Mouse (Mus musculus): ENCODE data around the gene Cyth2. TPM values are rescaled to one million over a fixed set of nuclear protein-coding genes. Genes with fewer than 3 reads are reported as not detected.

Gene Cyth2
- polyA plus RNA-seq, 3 experiments from 2014 or later = 11.9 to 19.8 (median 16.7) TPM

DNA sequence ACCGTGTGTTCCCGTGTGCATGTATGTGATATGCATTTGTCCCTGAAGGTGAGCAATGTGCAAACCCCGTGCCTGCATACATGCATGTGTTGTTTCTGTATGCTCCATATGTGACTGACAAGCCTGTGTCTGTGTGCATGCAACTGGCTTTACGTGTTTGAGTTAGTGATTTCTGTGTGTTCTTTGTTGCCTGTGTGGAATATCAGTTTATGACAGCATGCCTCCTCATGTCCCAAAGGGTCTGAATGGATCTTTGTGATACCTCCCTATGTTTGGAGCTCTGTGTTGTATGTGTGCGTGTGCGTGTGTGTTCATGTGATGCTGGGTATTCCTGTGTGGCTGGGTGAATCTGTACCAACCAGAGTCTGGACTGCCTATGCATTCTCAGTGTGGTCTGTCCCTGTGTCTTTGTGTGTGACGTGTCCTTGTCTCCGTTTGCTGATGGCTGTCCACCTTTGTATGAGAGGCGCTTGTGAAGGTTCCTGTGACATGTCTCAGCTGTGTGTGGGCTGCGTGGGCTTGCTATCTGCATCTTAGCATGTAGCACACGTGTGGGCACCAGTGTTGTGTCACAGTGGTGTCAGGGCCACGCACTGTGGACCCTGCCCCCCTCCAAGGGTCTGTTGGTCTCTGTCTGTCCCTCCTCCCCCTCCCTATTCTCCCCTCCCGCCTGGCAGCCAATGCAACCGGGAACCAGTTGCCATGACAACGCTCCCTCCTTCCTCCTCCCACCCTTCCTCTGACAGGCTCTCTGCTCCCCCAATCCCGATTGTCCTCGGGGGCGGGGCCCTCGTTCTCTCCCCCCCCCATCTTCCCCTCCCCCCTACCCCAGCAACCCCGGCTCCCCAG lies 29.6 kb downstream of the Cyth2 start, which contains the start of gene Sult2b1:
TSS of gene Sult2b1 (minus strand) at position 146 of the 849 bp plus-strand sequence.
- ATAC-seq = no peak

DNA sequence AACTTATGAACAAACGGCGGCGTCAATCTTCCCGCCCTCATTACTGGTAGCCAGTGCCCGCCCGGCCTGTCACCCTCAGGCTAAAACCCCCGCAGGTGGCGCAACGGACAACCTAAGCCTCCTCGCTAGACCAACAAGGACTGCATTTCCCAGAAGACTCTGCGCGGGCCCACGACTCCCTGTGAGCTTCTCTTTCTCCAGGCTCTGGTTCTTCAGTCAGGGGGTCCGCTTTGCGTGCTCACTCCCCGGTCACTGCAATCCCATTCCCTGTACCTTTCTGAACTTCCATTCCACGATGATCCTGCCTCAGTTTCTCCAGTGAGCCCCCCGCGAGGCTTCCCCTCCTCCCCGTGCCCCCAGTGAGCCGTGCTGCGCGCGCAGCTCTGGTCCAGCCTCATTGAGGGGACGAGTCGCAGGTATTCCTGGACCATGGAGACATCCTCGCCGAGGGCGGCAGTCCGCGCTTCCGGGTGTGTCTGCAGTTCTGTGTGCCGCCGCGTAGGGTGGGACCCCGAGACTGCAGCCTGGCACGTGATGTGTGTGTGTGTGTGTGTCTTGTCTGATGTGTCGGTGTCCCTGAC lies 30.8 kb downstream of the Cyth2 start, which contains the start of gene Lmtk3:
TSS of gene Lmtk3 (plus strand) at position 228 of the 581 bp plus-strand sequence.
- ATAC-seq = no peak

DNA sequence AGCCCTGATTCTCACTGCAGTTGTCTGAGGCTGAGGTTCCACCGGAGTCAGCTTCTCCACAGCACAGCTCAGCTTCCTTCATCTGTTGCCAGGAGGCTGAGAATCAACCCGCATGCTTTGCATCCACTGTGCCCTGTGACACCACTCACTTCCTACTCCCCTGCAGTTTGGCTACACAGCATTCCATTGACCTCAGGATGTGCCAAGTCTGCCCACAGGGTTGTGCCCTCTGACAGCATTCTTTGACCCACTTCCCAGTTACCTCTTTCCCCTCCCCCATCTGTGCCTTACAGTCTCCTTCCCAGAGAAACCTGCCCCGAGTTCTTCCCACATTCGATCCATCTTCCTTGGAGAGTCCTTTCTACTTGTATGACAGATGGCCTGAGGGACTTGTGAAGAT lies 32.1 kb downstream of the Cyth2 start:
- ATAC-seq = no peak

DNA sequence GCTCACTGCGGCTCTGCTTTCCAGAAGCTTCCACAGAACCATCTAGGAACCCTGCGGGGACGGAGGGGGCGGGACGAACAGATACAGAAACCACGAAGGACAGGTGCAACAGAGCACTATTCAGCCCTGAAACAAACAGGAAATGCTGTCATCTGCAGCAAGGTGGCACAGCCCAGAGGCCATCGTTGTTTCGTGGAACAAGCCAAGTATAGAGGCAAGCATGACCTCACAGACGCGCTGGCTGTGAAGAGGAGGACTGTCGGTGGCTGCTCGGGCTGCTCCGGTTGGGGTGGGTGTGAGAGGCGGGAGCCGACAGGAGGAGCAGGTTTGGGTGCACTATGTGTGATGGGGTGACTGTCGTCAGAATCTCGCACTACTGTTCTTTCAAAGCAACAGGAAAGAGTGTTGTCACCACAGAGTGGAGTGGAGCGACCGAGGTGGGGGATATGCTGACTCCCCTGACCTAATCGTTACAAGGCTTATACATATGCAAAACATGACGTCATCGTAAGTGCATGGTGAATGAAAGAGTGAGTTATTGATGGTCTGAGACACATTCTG lies 35.2 kb downstream of the Cyth2 start:
- peak; percentile 88 for ATAC-seq

DNA sequence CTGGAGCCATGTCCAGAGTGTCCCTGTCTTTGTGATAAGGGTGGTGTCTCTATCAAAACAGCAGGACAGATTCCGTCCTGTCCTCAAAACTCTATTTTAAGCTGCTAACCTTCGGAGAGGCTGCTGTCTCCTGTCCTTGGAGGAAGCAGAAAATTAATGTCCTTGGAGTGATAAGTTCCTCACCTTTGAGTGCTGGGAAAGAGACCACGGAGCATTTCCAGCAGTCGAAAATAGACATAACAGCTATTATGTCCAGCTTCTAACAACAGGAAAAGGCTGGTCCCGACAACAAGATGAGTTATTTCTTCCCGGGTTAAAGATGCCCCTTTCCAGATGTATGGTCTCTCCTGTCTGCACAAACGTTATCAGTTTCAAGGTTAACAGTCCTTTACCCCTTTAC lies 39.1 kb downstream of the Cyth2 start:
- no peak for ATAC-seq

DNA sequence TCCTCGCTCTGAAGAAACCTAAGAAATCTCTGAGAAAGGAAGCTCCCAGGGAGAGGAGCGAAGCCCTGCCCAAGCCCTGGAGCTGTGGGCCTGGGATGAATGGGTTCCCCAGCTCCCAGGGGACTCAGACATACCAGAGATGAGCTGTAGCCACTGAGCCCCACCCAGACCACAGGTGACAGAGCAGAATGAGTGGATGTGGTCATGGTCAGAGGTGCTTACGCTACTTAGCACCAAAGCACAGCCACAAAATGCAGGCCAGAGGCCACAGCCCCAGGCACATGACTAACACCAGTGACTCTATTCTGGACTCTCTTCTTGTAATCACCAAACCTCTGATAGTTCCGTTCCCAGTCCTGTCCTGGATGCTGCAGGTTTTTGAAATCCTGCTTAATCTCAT lies 43.3 kb downstream of the Cyth2 start:
- no peak for ATAC-seq

DNA sequence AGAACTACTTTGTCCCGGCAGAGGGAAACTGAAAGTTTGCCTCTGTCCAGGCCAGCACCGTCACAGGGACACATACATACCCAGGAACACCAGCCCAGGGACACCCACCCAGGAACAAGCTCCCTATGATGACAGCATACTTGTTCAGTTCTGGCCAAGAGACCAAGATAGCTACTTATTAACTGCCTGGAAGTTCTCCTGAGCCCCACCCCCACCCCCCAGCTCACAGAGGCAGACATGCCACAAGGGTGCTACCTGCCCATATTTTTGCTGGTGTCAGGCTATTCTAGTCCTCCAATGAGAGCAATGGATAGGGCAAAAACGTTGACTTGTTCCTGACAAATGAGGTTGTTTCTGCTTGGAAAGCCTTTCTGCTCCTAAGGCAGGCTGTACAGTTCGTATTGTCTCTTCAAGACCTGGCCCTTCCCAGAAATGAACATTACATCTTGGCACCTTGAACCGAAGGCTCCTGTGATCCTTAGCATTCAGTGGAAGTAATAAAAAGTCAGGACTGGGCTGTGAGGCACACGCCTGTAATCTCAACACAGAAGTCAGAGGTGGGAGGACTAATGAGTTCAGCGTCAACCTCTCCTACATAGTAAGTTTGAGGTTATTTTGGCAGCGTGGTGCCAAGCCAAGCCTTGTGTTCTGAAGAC lies 43.8 kb downstream of the Cyth2 start:
- ATAC-seq = no peak

DNA sequence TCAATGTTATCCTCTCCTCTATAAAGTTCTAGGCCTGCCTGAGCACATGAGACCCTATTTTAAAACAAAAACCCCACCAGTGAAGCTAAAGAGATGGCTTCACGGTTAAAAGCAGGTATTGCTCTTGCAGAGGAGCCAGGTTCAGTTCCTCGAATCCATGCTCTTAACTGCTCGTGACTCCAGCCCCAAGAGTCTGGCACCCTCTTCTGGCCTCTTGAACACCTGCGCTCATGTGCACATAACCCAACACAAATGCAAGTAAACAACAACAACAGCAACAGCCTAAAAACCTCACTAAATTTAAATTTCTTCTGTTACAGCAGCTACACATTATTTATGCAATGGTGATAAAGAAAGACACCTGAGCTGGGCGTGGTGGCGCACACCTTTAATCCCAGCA lies 46.9 kb downstream of the Cyth2 start:
- ATAC-seq = no peak

DNA sequence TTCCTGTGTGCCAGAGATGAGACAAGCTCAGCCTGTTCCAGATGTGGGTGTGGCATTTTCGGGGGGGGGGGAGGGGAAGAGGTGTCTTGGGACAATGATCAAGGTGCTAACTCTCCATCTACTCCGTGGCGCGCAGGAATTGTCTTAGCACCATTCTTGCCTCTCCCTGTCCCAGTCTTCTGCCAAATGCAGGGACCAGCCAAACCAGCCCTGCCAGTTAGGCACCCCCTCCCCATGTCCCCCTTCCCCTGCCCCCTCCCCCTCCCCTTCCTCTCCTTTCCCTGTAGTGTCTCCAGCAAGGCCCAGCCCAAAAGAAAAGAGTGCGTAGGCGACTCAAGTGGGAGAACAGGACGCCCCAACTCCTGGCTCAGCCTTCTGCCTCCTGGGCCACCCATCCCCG lies 47.6 kb downstream of the Cyth2 start:
- ATAC-seq = no peak

DNA sequence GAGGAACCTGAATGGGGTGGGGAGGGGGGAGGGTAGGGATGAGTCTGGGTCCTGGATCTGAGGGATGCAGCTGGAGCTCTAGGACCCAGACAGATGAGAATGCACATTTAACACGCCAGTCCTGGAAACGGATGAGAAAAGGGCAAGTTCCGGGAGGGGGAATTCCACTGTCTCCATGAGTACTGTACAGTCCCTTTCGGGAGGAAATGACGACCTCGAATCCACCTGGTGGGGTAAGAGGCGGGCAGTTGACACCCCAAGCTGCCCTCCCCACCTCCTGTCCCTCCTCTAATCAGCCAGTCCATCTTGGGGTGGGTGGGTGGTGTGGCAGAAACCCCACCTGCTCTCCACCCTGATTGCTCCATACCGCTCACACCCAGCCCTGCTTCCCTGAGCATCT lies 48.4 kb downstream of the Cyth2 start:
- peak; percentile 75 for ATAC-seq

DNA sequence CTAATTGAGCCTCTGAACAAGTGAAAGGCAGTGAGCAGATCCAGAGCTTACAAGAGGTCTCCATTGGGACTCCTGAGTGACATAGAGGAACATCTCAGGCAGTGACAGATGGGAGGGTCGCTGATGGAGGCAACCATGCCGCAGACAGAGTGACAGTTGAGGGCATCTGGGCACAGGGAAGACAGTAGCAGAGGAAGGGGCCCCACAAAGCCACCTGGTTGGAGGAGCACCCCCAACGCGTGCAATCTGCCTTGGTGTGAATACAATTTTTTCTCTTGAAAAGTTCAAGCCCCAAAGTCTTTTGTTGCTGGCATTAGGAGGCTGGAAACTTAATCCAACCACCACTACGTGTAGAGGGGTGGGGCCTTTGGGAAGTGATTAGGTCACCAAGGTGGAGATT lies 54.2 kb downstream of the Cyth2 start:
- no peak for ATAC-seq

DNA sequence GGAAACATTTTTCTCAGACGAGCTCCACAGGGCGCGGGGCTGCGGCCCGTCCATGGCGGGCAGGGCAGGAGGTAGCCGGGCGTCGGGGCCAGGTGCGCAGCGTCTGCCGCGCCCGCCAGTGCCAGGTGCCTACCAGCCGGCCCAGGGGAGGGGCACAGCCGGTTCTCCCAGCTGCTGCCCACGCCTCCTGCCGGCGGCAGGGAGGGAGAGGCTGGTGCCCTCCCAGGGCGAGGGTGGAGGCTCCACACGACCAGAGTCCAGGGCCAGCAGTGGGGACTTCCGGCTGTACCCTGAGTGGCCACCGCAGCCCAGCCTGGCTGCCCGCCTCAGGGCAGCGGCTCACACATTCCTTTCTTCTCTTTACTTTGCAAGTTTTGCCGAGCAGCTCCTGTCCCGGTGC lies 55.0 kb downstream of the Cyth2 start:
- ATAC-seq = no peak

Other genes starting within 250 kb of the Cyth2 start
- 10 to 100 TPM; 33.2 to 54.7 (median 51.4) TPM for gene Bcat2, start 244.4 kb downstream of the Cyth2 start, polyA plus RNA-seq (2017; shearing (Covaris generic))
- not detected for gene Fgf21, start 199.1 kb downstream of the Cyth2 start, polyA plus RNA-seq (2017; shearing (Covaris generic))
- gene Fut1, start 197.3 kb downstream of the Cyth2 start, polyA plus RNA-seq (2017; shearing (Covaris generic)) = not detected
- gene Izumo1, start 192.8 kb downstream of the Cyth2 start, polyA plus RNA-seq (2017; shearing (Covaris generic)) = not detected
- gene Rasip1, start 187.1 kb downstream of the Cyth2 start, polyA plus RNA-seq (2017; shearing (Covaris generic)) = under 1 TPM in 1 of 3 experiments, not detected in 2; 0.17 TPM
- not detected for gene Mamstr, start 174.6 kb downstream of the Cyth2 start, polyA plus RNA-seq (2017; shearing (Covaris generic))
- not detected for gene Fut2, start 148.2 kb downstream of the Cyth2 start, polyA plus RNA-seq (2017; shearing (Covaris generic))
- gene Ntn5, start 130.6 kb downstream of the Cyth2 start, polyA plus RNA-seq (2017; shearing (Covaris generic)) = not detected
- under 1 TPM in 1 of 3 experiments, not detected in 2; 0.22 TPM for gene Sec1, start 120.2 kb downstream of the Cyth2 start, polyA plus RNA-seq (2017; shearing (Covaris generic))
- 1 to 10 TPM in 2 of 3 experiments, not detected in 1; 1.5 TPM for gene Car11, start 114.7 kb downstream of the Cyth2 start, polyA plus RNA-seq (2017; shearing (Covaris generic))
- gene Dbp, start 109.5 kb downstream of the Cyth2 start, polyA plus RNA-seq (2017; shearing (Covaris generic)) = 1 to 10 TPM; 3.1 to 8.6 (median 6.5) TPM
- 1,000 to 10,000 TPM; 1,609 to 2,946 (median 2,383) TPM for gene Rpl18, start 99.1 kb downstream of the Cyth2 start, polyA plus RNA-seq (2017; shearing (Covaris generic))
- gene Sphk2, start 96.6 kb downstream of the Cyth2 start, polyA plus RNA-seq (2017; shearing (Covaris generic)) = 10 to 100 TPM; 12.1 to 17.3 (median 15.5) TPM
- under 1 TPM in 2 of 3 experiments, not detected in 1; 0.63 to 0.80 TPM for gene Fam83e, start 93.4 kb downstream of the Cyth2 start, polyA plus RNA-seq (2017; shearing (Covaris generic))
- gene Spaca4, start 88.8 kb downstream of the Cyth2 start, polyA plus RNA-seq (2017; shearing (Covaris generic)) = not detected
- gene Lmtk3, start 30.8 kb downstream of the Cyth2 start, polyA plus RNA-seq (2017; shearing (Covaris generic)) = under 1 TPM in 1 of 3 experiments, not detected in 2; 0.58 TPM
- 1 to 10 TPM; 3.4 to 6.4 (median 3.8) TPM for gene Sult2b1, start 29.9 kb downstream of the Cyth2 start, polyA plus RNA-seq (2017; shearing (Covaris generic))
- not detected for gene Kcnj14, start 10.2 kb upstream of the Cyth2 start, polyA plus RNA-seq (2017; shearing (Covaris generic))
- 10 to 100 TPM; 16.5 to 29.3 (median 27.2) TPM for gene Grwd1, start 16.4 kb upstream of the Cyth2 start, polyA plus RNA-seq (2017; shearing (Covaris generic))
- gene Kdelr1, start 58.2 kb upstream of the Cyth2 start, polyA plus RNA-seq (2017; shearing (Covaris generic)) = 10 to 100 TPM; 18.9 to 39.3 (median 36.9) TPM
- gene Grin2d, start 63.8 kb upstream of the Cyth2 start, polyA plus RNA-seq (2017; shearing (Covaris generic)) = not detected
- under 1 TPM in 1 of 3 experiments, not detected in 2; 0.52 TPM for gene Syngr4, start 82.1 kb upstream of the Cyth2 start, polyA plus RNA-seq (2017; shearing (Covaris generic))
- gene Tmem143, start 82.4 kb upstream of the Cyth2 start, polyA plus RNA-seq (2017; shearing (Covaris generic)) = 1 to 10 TPM; 3.7 to 7.0 (median 5.0) TPM
- 100 to 1,000 TPM; 512 to 771 (median 583) TPM for gene Emp3, start 106.8 kb upstream of the Cyth2 start, polyA plus RNA-seq (2017; shearing (Covaris generic))
- 1 to 10 TPM; 1.4 to 1.8 (median 1.4) TPM for gene Ccdc114, start 109.5 kb upstream of the Cyth2 start, polyA plus RNA-seq (2017; shearing (Covaris generic))
- not detected for gene Abcc6, start 215.7 kb upstream of the Cyth2 start, polyA plus RNA-seq (2017; shearing (Covaris generic))
- gene Nomo1, start 219.1 kb upstream of the Cyth2 start, polyA plus RNA-seq (2017; shearing (Covaris generic)) = 10 to 100 TPM; 18.2 to 22.0 (median 21.4) TPM